Mouse (Mus musculus): Measurements from ENCODE around the gene Nsmf.

GRCm38 (mm10) chr2:25080076-25080475 lies 25.9 kb downstream of the Nsmf start, which contains the start of gene Entpd8:
- TF ChIP-seq CTCF (IDR thresholded peaks at IDR 0.05; ENCODE audit: borderline replicate concordance, control insufficient read depth, extremely low read depth, insufficient read depth, low read length, poor library complexity) (no peak), POLR2A (IDR thresholded peaks at IDR 0.05; ENCODE audit: control insufficient read depth, extremely low read depth, insufficient read depth, low read length, poor library complexity) (no peak)

Measured in thymus, adult 2 months (tissue).